Mouse (Mus musculus): ENCODE measurements around the gene Sash1. TPM values are rescaled to one million over a fixed set of nuclear protein-coding genes. Genes with fewer than 3 reads are reported as not detected.
"Not testable (repeated sequence)": the region's sequence is repeated elsewhere in the genome, so short reads cannot be mapped to it uniquely, and the experiment has no call there.

Sash1 gene
- polyA plus RNA-seq, 1 experiment from 2014 or later = 4.7 TPM

GRCm38 (mm10) chr10:8719345-8719744, 166.5 kb downstream of the Sash1 start:
- no peak for ATAC-seq (ENCODE audit: low FRiP score, low read depth)
- Histone ChIP-seq H3K4me2 (replicated peaks) (no peak overlapping the region), H3K27ac (no peak overlapping the region), H3K4me1 (no peaks in the 10 kb centered on the region), H3K9me3 (no peaks in the 10 kb centered on the region), H3K9ac (no peak overlapping the region), H3K4me3 (no peak overlapping the region), H3K27me3 (replicated peaks) (no peaks in the 10 kb centered on the region), H3K36me3 (peaks cover 11% of the 10 kb centered on the region)
- WGBS = 61% methylated on average over 13 of the region's 13 CpGs

- Histone ChIP-seq H3K27ac (no peak overlapping the region), H3K27me3 (replicated peaks) (no peaks in the 10 kb centered on the region), H3K9me3 (no peaks in the 10 kb centered on the region), H3K9ac (no peak overlapping the region), H3K4me1 (no peaks in the 10 kb centered on the region), H3K36me3 (peaks cover 8% of the 10 kb centered on the region; the same call in 1 of the 2 replicates), H3K4me3 (no peak overlapping the region), H3K4me2 (replicated peaks) (no peak overlapping the region)
- WGBS = 92% methylated on average over 7 of the region's 7 CpGs
- no peak for ATAC-seq (ENCODE audit: low FRiP score, low read depth)
Measured at GRCm38 (mm10) chr10:8718831-8719230, 167.0 kb downstream of the Sash1 start.

- Histone ChIP-seq H3K9ac (no peak overlapping the region), H3K9me3 (no peaks in the 10 kb centered on the region), H3K27me3 (replicated peaks) (no peaks in the 10 kb centered on the region), H3K36me3 (no peaks in the 10 kb centered on the region), H3K4me3 (no peak overlapping the region), H3K4me1 (no peaks in the 10 kb centered on the region), H3K27ac (no peak overlapping the region), H3K4me2 (replicated peaks) (no peak overlapping the region)
- no peak for ATAC-seq (ENCODE audit: low FRiP score, low read depth)
- WGBS = 90% methylated on average over 5 of the region's 5 CpGs
Measured at GRCm38 (mm10) chr10:8717171-8717570, 168.7 kb downstream of the Sash1 start.

GRCm38 (mm10) chr10:8715679-8716284, 170.1 kb downstream of the Sash1 start:
- Histone ChIP-seq H3K36me3 (no peaks in the 10 kb centered on the region), H3K4me1 (no peaks in the 10 kb centered on the region), H3K27ac (no peak overlapping the region), H3K27me3 (replicated peaks) (no peaks in the 10 kb centered on the region), H3K4me2 (replicated peaks) (no peak overlapping the region), H3K9ac (no peak overlapping the region), H3K9me3 (no peaks in the 10 kb centered on the region), H3K4me3 (no peak overlapping the region)
- 19% methylated on average over 12 of the region's 12 CpGs for WGBS
- peak; percentile 74; the same call in 1 of the 2 replicates for ATAC-seq (ENCODE audit: low FRiP score, low read depth)

GRCm38 (mm10) chr10:8696636-8697035, 189.2 kb downstream of the Sash1 start:
- H3K4me1 ChIP-seq; H3K9ac ChIP-seq; H3K27ac ChIP-seq; ATAC-seq (ENCODE audit: low FRiP score, low read depth); H3K9me3 ChIP-seq; H3K4me2 ChIP-seq (replicated peaks); H3K4me3 ChIP-seq; H3K27me3 ChIP-seq (replicated peaks); H3K36me3 ChIP-seq: not testable (repeated sequence)
- WGBS = 88% methylated on average over 1 of the region's 1 CpGs

GRCm38 (mm10) chr10:8693996-8694500, 191.8 kb downstream of the Sash1 start:
- no peak for ATAC-seq (ENCODE audit: low FRiP score, low read depth)
- H3K9me3 ChIP-seq = no peaks in the 10 kb centered on the region
- no peak overlapping the region for H3K4me2 ChIP-seq (replicated peaks)
- H3K4me1 ChIP-seq = no peaks in the 10 kb centered on the region
- H3K27me3 ChIP-seq (replicated peaks) = no peaks in the 10 kb centered on the region
- no peaks in the 10 kb centered on the region for H3K36me3 ChIP-seq
- H3K9ac ChIP-seq = no peak overlapping the region
- H3K4me3 ChIP-seq = no peak overlapping the region
- WGBS = 85% methylated on average over 7 of the region's 7 CpGs
- H3K27ac ChIP-seq = no peak overlapping the region

- Histone ChIP-seq H3K4me1 (no peaks in the 10 kb centered on the region), H3K36me3 (no peaks in the 10 kb centered on the region), H3K9me3 (no peaks in the 10 kb centered on the region), H3K9ac (no peak overlapping the region), H3K27me3 (replicated peaks) (no peaks in the 10 kb centered on the region), H3K27ac (no peak overlapping the region), H3K4me3 (no peak overlapping the region), H3K4me2 (replicated peaks) (no peak overlapping the region)
- WGBS = 90% methylated on average over 4 of the region's 4 CpGs
- ATAC-seq (ENCODE audit: low FRiP score, low read depth) = no peak
Measured at GRCm38 (mm10) chr10:8693561-8693960, 192.3 kb downstream of the Sash1 start.

- Histone ChIP-seq H3K9ac (no peak overlapping the region), H3K9me3 (no peaks in the 10 kb centered on the region), H3K4me1 (no peaks in the 10 kb centered on the region), H3K4me3 (no peak overlapping the region), H3K36me3 (no peaks in the 10 kb centered on the region), H3K27me3 (replicated peaks) (no peaks in the 10 kb centered on the region), H3K27ac (no peak overlapping the region), H3K4me2 (replicated peaks) (no peak overlapping the region)
- 95% methylated on average over 2 of the region's 2 CpGs for WGBS
- ATAC-seq (ENCODE audit: low FRiP score, low read depth) = no peak
Measured at GRCm38 (mm10) chr10:8692531-8692930, 193.3 kb downstream of the Sash1 start.

- no peak overlapping the region for H3K9ac ChIP-seq
- no peaks in the 10 kb centered on the region for H3K36me3 ChIP-seq
- no peak overlapping the region for H3K4me2 ChIP-seq (replicated peaks)
- peaks cover 3% of the 10 kb centered on the region; the same call in 1 of the 2 replicates for H3K9me3 ChIP-seq
- WGBS = 88% methylated on average over 1 of the region's 1 CpGs
- H3K27ac ChIP-seq = no peak overlapping the region
- H3K27me3 ChIP-seq (replicated peaks) = no peaks in the 10 kb centered on the region
- ATAC-seq (ENCODE audit: low FRiP score, low read depth) = no peak
- H3K4me1 ChIP-seq = no peaks in the 10 kb centered on the region
- no peak overlapping the region for H3K4me3 ChIP-seq
Measured at GRCm38 (mm10) chr10:8686219-8686618, 199.7 kb downstream of the Sash1 start.

GRCm38 (mm10) chr10:8685269-8685668, 200.6 kb downstream of the Sash1 start:
- H3K27me3 ChIP-seq (replicated peaks) = no peaks in the 10 kb centered on the region
- ATAC-seq (ENCODE audit: low FRiP score, low read depth) = no peak
- H3K27ac ChIP-seq = no peak overlapping the region
- H3K4me2 ChIP-seq (replicated peaks) = no peak overlapping the region
- 94% methylated on average over 7 of the region's 7 CpGs for WGBS
- H3K9me3 ChIP-seq = peaks cover 3% of the 10 kb centered on the region; the same call in 1 of the 2 replicates
- H3K9ac ChIP-seq = no peak overlapping the region
- no peak overlapping the region for H3K4me3 ChIP-seq
- H3K4me1 ChIP-seq = no peaks in the 10 kb centered on the region
- H3K36me3 ChIP-seq = no peaks in the 10 kb centered on the region

GRCm38 (mm10) chr10:8682900-8683299, 203.0 kb downstream of the Sash1 start:
- Histone ChIP-seq H3K4me2 (replicated peaks) (no peak overlapping the region), H3K9ac (no peak overlapping the region), H3K4me1 (no peaks in the 10 kb centered on the region), H3K36me3 (no peaks in the 10 kb centered on the region), H3K9me3 (peaks cover 3% of the 10 kb centered on the region; the same call in 1 of the 2 replicates), H3K4me3 (no peak overlapping the region), H3K27ac (no peak overlapping the region), H3K27me3 (replicated peaks) (no peaks in the 10 kb centered on the region)
- WGBS = 24% methylated on average over 4 of the region's 4 CpGs
- no peak for ATAC-seq (ENCODE audit: low FRiP score, low read depth)

- no peak overlapping the region for H3K4me3 ChIP-seq
- no peaks in the 10 kb centered on the region for H3K27me3 ChIP-seq (replicated peaks)
- no peak overlapping the region for H3K9ac ChIP-seq
- H3K27ac ChIP-seq = no peak overlapping the region
- WGBS = 77% methylated on average over 6 of the region's 6 CpGs
- H3K9me3 ChIP-seq = peaks cover 3% of the 10 kb centered on the region; the same call in 1 of the 2 replicates
- no peaks in the 10 kb centered on the region for H3K36me3 ChIP-seq
- H3K4me1 ChIP-seq = no peaks in the 10 kb centered on the region
- ATAC-seq (ENCODE audit: low FRiP score, low read depth) = no peak
- no peak overlapping the region for H3K4me2 ChIP-seq (replicated peaks)
Measured at GRCm38 (mm10) chr10:8682341-8682740, 203.5 kb downstream of the Sash1 start.

- no peaks in the 10 kb centered on the region for H3K36me3 ChIP-seq
- 88% methylated on average over 5 of the region's 5 CpGs for WGBS
- no peaks in the 10 kb centered on the region for H3K9me3 ChIP-seq
- no peaks in the 10 kb centered on the region for H3K4me1 ChIP-seq
- no peak overlapping the region for H3K4me3 ChIP-seq
- no peak overlapping the region for H3K27ac ChIP-seq
- no peak for ATAC-seq (ENCODE audit: low FRiP score, low read depth)
- no peaks in the 10 kb centered on the region for H3K27me3 ChIP-seq (replicated peaks)
- H3K4me2 ChIP-seq (replicated peaks) = no peak overlapping the region
- no peak overlapping the region for H3K9ac ChIP-seq
Measured at GRCm38 (mm10) chr10:8676722-8677121, 209.1 kb downstream of the Sash1 start.

Measured in neural tube, embryonic 12.5 days (tissue).